Mouse (Mus musculus): Measurements from ENCODE around the gene Pnisr.

The Pnisr gene

GRCm38 (mm10) chr4:21847481-21848286 lies at the start of gene Pnisr:
Gene Pnisr, plus strand, starts transcription at chr4:21847583.
- DNase-seq: peak; percentile 91 to 97

GRCm38 (mm10) chr4:21801013-21801412 lies 46.4 kb upstream of the Pnisr start:
- DNase-seq: no peak

GRCm38 (mm10) chr4:21801620-21802019 lies 45.8 kb upstream of the Pnisr start:
- no peak for DNase-seq

GRCm38 (mm10) chr4:21807204-21807603 lies 40.2 kb upstream of the Pnisr start:
- DNase-seq: no peak

GRCm38 (mm10) chr4:21810608-21811007 lies 36.8 kb upstream of the Pnisr start:
- no peak for DNase-seq

GRCm38 (mm10) chr4:21812635-21813034 lies 34.7 kb upstream of the Pnisr start:
- DNase-seq: no peak

- peak; percentile 28 to 48 for DNase-seq
These were observed 33.4 kb upstream of the Pnisr start for GRCm38 (mm10) chr4:21814029-21814428.

GRCm38 (mm10) chr4:21826616-21827015 lies 20.8 kb upstream of the Pnisr start:
- no peak for DNase-seq

GRCm38 (mm10) chr4:21832844-21833243 lies 14.5 kb upstream of the Pnisr start:
- DNase-seq: no peak

GRCm38 (mm10) chr4:21848287-21848630 lies 876 bp downstream of the Pnisr start:
- DNase-seq: peak; percentile 90 to 94

GRCm38 (mm10) chr4:21857481-21857880 lies 10.1 kb downstream of the Pnisr start:
- no peak for DNase-seq

GRCm38 (mm10) chr4:21865226-21865625 lies 17.8 kb downstream of the Pnisr start:
- no peak for DNase-seq

GRCm38 (mm10) chr4:21878776-21879175 lies 31.4 kb downstream of the Pnisr start:
- DNase-seq: no peak

GRCm38 (mm10) chr4:21879565-21880220 lies 32.3 kb downstream of the Pnisr start, which contains the start of gene Coq3:
Gene Coq3, plus strand, starts transcription at chr4:21879673.
- peak; percentile 85 for DNase-seq

GRCm38 (mm10) chr4:21882806-21883205 lies 35.4 kb downstream of the Pnisr start:
- no peak for DNase-seq

GRCm38 (mm10) chr4:21885831-21886230 lies 38.4 kb downstream of the Pnisr start:
- no peak for DNase-seq

Data from cerebellum, postnatal 25 days (tissue).